Mouse (Mus musculus) hindbrain, embryonic 15.5 days (tissue): ENCODE measurements around the gene Pou2f3. TPM values are rescaled to one million over a fixed set of nuclear protein-coding genes. Genes with fewer than 3 reads are reported as not detected.
A peak's percentile ranks its signal among the peaks of the same experiment; 100 is the strongest.
"Not testable (repeated sequence)": the region's sequence is repeated elsewhere in the genome, so short reads cannot be mapped to it uniquely, and the experiment has no call there.

Experiments used
- ATAC-seq: fragments of 200-750 bp; cut with Nextera tagmentation; 2 replicates; pipeline ENCODE4 v1.8.0; 2017; ENCODE audit warnings: low read depth, moderate number of reproducible peaks, moderate TSS enrichment; ENCODE audit not compliant: low FRiP score
- H3K27ac ChIP-seq: fragments of 300-500 bp; sonication (generic); replicated peaks from 2 replicates; pipeline ENCODE4 v1.5.1; 2015; ENCODE audit warnings: mild to moderate bottlenecking, inconsistent platforms
- H3K27me3 ChIP-seq: fragments of 300-500 bp; sonication (generic); 2 replicates; pipeline ENCODE4 v1.6.1; 2015; ENCODE audit warnings: control low read depth, inconsistent platforms
- H3K36me3 ChIP-seq: fragments of 300-500 bp; sonication (generic); 2 replicates; pipeline ENCODE4 v1.6.1; 2015; ENCODE audit warnings: control low read depth, inconsistent platforms
- H3K4me1 ChIP-seq: fragments of 300-500 bp; sonication (generic); replicated peaks from 2 replicates; pipeline ENCODE4 v1.6.1; 2015; ENCODE audit warnings: control low read depth, inconsistent platforms
- H3K4me2 ChIP-seq: fragments of 300-500 bp; sonication (generic); 2 replicates; pipeline ENCODE4 v1.6.1; 2015; ENCODE audit warnings: moderate library complexity, mild to moderate bottlenecking, inconsistent platforms
- H3K4me3 ChIP-seq: fragments of 300-500 bp; sonication (generic); 2 replicates; pipeline ENCODE4 v1.5.1; 2015; ENCODE audit warnings: mild to moderate bottlenecking, inconsistent platforms
- H3K9ac ChIP-seq: fragments of 300-500 bp; sonication (generic); 2 replicates; pipeline ENCODE4 v1.6.1; 2015; ENCODE audit warnings: inconsistent platforms
- H3K9me3 ChIP-seq: fragments of 300-500 bp; sonication (generic); 2 replicates; pipeline ENCODE4 v1.6.1; 2016; ENCODE audit warnings: control low read depth, inconsistent platforms
- WGBS: fragments of 180-500 bp; shearing (Covaris S2); methylation state at CpG from one replicate; pipeline ENCODE4 v1.1.7; 2015; 5-methylcytosine and 5-hydroxymethylcytosine counted together
- polyA plus RNA-seq: library from polyadenylated mRNA; unstranded; fragments of >200 nt; fragmentation: Nextera tagmentation; extraction: Ambion mirVana; gene quantifications from 2 replicates; pipeline ENCODE4 v1.2.1, GENCODE M21; 2015

Pou2f3 gene
- polyA plus RNA-seq, 1 experiment from 2014 or later, result 0.05 TPM

DNA sequence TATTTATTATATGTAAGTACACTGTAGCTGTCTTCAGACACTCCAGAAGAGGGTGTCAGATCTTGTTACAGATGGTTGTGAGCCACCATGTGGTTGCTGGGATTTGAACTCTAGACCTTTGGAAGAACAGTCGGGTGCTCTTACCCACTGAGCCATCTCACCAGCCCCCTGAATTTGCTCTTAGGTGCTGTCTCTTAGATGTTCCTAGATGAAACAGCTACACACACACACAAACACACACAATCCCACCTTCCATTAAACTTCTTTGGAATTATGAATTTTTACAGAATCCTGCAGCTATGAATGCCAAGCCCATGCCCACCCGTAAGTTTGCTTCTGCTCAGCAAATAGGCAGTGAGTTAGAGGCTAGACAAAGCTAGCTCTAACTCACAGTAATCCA, 88.2 kb downstream of the Pou2f3 start:
- not testable (repeated sequence) for H3K4me2 ChIP-seq, H3K27me3 ChIP-seq, H3K27ac ChIP-seq, H3K36me3 ChIP-seq, H3K4me3 ChIP-seq, H3K9me3 ChIP-seq, H3K4me1 ChIP-seq, ATAC-seq, H3K9ac ChIP-seq
- WGBS, result 93% methylated on average over 2 of the region's 2 CpGs

DNA sequence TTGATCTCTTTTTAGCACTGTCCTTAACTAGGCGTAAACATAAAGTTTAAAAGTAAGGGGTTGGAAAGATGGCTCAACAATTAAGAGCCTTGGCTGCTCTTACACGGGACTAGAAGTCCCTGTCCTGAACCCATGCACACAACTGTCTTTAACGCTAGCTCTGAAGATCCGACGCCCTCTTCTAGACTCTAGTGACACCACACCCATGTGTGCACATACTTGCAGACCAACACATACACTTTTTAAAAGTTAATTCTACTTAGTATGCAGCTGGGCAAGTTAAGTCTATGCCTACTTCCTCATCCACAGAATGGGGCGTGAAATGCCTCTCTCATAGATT, 93.2 kb downstream of the Pou2f3 start:
- Histone ChIP-seq H3K9ac (no peak overlapping the region), H3K4me2 (peak overlapping the region; percentile 67), H3K4me3 (peak overlapping the region; percentile 74; the same call in 1 of the 2 replicates), H3K4me1 (peaks cover 20% of the 10 kb centered on the region), H3K36me3 (no peaks in the 10 kb centered on the region; the same call in 1 of the 2 replicates), H3K27me3 (no peaks in the 10 kb centered on the region), H3K9me3 (no peaks in the 10 kb centered on the region), H3K27ac (0 out of 2 replicates have a peak overlapping the region, but pooled peaks have one; percentile 51)
- no peak for ATAC-seq
- 91% methylated on average over 6 of the region's 6 CpGs for WGBS

DNA sequence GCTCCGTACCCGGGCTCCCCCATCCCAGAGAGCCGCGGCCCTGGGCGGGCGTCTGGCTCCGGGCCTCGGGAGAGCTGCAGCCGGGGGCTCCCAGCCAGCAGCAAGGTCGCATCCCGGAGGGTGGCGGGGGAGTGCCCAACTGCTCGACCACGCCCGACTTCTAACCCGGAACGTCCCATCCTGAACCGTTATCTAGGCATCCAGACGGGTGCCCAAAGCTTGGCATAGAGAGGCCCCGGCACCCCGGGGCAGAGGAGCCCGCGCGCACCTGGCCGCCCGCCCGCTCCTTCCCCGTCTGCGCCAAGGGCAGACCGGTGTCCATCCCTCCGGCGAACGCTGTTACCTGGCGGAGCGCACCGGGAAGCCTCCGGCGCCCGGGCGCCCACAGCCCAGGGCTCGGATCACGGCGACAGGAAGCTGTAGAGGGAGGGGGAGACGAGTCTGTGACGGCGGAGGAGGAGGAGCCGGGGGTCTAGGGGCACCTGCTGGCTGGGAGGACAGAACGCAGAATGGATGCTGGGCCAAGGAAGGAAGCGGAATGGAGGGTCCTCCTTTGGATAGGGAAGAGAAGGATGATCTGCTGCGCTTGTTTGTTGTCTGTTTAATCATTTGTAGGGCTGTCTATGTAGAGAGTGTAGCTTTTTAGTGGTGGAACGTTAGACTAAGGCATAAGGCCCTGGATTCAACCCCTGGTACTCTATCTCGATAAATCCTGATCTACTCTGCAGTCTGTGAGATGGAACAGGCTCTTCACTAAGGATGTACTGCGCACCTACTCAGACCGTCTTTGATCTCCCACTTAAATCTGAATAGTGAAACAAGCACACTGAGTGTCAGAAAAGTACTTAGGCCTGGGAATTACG, 93.8 kb downstream of the Pou2f3 start, which contains the start of gene Tmem136:
Gene Tmem136 (minus strand): TSS at position 437 of the 863 bp plus-strand sequence.
- Histone ChIP-seq H3K9me3 (no peaks in the 10 kb centered on the region), H3K27me3 (no peaks in the 10 kb centered on the region), H3K27ac (peak within 1 kb of the TSS; percentile 51), H3K4me3 (peak within 1 kb of the TSS; percentile 74), H3K36me3 (peaks cover 4% of the 10 kb centered on the region; the same call in 1 of the 2 replicates), H3K9ac (peak within 1 kb of the TSS; percentile 83), H3K4me1 (peaks cover 20% of the 10 kb centered on the region), H3K4me2 (peak within 1 kb of the TSS; percentile 67)
- ATAC-seq, result peak; percentile 97
- WGBS, result 3% methylated on average over 55 of the region's 55 CpGs

DNA sequence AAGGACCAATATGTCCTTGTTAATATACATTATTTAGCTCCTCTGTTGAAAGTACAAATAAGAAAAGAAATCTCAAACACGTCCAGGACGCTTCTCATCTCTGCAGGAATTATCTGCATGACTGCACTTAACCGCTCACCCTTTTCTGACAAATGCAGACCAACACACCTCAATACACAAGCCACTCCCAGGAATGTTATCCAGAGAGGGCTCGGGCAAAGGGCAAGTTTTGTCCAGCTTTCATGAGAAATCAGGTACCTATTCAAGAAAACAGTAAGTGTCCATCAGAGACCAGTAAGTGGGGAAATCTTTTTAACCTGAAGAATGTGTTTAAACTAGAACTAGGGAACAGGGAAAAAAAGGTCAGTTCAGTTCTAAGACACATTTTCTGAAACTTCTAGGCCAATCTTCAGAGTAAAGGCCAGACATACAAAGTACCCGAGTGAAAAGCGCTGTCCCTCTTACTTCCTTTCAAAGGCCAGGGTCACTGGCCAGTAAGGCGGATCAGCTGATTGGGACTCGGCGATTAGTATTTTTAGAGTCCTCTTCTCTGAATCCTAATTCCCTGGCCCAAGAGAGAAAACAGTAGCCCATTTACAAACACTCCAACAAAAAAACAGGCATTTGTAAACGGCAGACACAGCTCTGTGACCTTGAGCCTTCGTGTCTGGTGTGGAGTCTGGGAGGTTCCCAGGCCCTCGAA, 94.6 kb downstream of the Pou2f3 start:
- Histone ChIP-seq H3K9ac (peak overlapping the region; percentile 83), H3K27ac (peak overlapping the region; percentile 51), H3K4me1 (peaks cover 20% of the 10 kb centered on the region), H3K9me3 (no peaks in the 10 kb centered on the region), H3K27me3 (no peaks in the 10 kb centered on the region), H3K4me3 (peak overlapping the region; percentile 74), H3K4me2 (peak overlapping the region; percentile 67), H3K36me3 (peaks cover 6% of the 10 kb centered on the region; the same call in 1 of the 2 replicates)
- no peak for ATAC-seq
- 14% methylated on average over 12 of the region's 12 CpGs for WGBS

DNA sequence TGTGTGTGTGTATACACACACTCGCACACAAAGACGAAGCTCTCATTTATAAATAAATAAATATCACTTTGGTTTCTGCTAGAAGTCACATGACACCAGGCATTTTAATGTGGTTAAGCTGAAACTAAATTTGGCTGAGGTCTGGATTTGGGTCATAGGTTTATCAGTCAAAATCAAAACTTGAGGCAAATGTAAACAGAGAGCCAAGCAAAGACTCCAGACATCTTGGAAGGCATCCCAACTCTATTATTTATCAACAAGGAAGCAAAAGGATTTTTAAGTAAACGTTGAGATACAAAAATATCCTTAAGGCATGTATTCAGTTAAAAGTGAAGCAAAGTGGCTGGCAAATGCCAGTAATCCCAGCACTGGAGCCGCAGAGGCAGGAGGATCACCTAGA, 95.3 kb downstream of the Pou2f3 start:
- Histone ChIP-seq H3K4me2 (peak overlapping the region; percentile 67; the same call in 1 of the 2 replicates), H3K27me3 (no peaks in the 10 kb centered on the region), H3K4me3 (no peak overlapping the region), H3K9me3 (no peaks in the 10 kb centered on the region), H3K4me1 (peaks cover 20% of the 10 kb centered on the region), H3K27ac (no peak overlapping the region), H3K36me3 (peaks cover 12% of the 10 kb centered on the region; the same call in 1 of the 2 replicates), H3K9ac (no peak overlapping the region)
- WGBS, result 91% methylated on average over 4 of the region's 4 CpGs
- ATAC-seq, result no peak

- no peak overlapping the region for H3K4me3 ChIP-seq
- H3K9me3 ChIP-seq, result no peaks in the 10 kb centered on the region
- 85% methylated on average over 8 of the region's 8 CpGs for WGBS
- no peaks in the 10 kb centered on the region for H3K27me3 ChIP-seq
- ATAC-seq, result no peak
- H3K4me2 ChIP-seq, result no peak overlapping the region
- H3K27ac ChIP-seq, result no peak overlapping the region
- H3K36me3 ChIP-seq, result peaks cover 12% of the 10 kb centered on the region
- H3K4me1 ChIP-seq, result peaks cover 20% of the 10 kb centered on the region
- H3K9ac ChIP-seq, result no peak overlapping the region
Observed at GRCm38 (mm10) chr9:43110286-43110980, 99.7 kb downstream of the Pou2f3 start.

DNA sequence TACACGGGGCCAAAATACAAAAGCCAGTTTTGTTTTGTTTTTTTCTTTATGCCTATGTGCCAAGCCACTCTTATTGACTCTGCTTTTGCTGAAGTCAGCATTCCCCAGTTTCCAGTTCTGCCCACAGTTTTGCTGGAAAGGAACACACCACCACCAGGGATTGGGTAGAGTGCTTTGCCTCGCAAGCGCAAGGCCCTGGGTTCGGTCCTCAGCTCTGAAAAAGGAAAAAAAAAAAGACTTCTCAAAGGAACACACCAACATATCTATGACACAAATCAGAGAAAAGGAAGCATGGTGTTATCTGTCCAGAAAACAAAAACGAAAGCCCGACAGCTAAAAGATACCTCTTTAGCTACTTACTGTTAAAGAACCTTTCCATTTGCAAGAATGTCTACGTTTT, 101.0 kb downstream of the Pou2f3 start:
- Histone ChIP-seq H3K9me3 (no peaks in the 10 kb centered on the region), H3K36me3 (peaks cover 12% of the 10 kb centered on the region), H3K27me3 (no peaks in the 10 kb centered on the region), H3K4me3 (no peak overlapping the region), H3K4me1 (peaks cover 19% of the 10 kb centered on the region), H3K27ac (no peak overlapping the region), H3K9ac (no peak overlapping the region), H3K4me2 (no peak overlapping the region)
- no peak for ATAC-seq
- 91% methylated on average over 7 of the region's 7 CpGs for WGBS

- H3K27me3 ChIP-seq, result no peaks in the 10 kb centered on the region
- peaks cover 23% of the 10 kb centered on the region for H3K4me1 ChIP-seq
- H3K9me3 ChIP-seq, result no peaks in the 10 kb centered on the region
- ATAC-seq, result no peak
- no peak overlapping the region for H3K27ac ChIP-seq
- no peak overlapping the region for H3K4me3 ChIP-seq
- no peak overlapping the region for H3K4me2 ChIP-seq
- peaks cover 12% of the 10 kb centered on the region for H3K36me3 ChIP-seq
- 92% methylated on average over 3 of the region's 3 CpGs for WGBS
- no peak overlapping the region for H3K9ac ChIP-seq
Observed at GRCm38 (mm10) chr9:43108721-43109120, 101.4 kb downstream of the Pou2f3 start.

- Histone ChIP-seq H3K9me3 (no peaks in the 10 kb centered on the region), H3K4me2 (no peak overlapping the region), H3K4me1 (peaks cover 29% of the 10 kb centered on the region), H3K4me3 (no peak overlapping the region), H3K27ac (no peak overlapping the region), H3K9ac (no peak overlapping the region), H3K27me3 (no peaks in the 10 kb centered on the region), H3K36me3 (peaks cover 12% of the 10 kb centered on the region)
- 91% methylated on average over 1 of the region's 1 CpGs for WGBS
- no peak for ATAC-seq
Observed at GRCm38 (mm10) chr9:43108081-43108480, 102.1 kb downstream of the Pou2f3 start.

- H3K27me3 ChIP-seq, result no peaks in the 10 kb centered on the region
- WGBS, result 58% methylated on average over 5 of the region's 5 CpGs
- H3K4me3 ChIP-seq, result no peak overlapping the region
- no peak overlapping the region for H3K4me2 ChIP-seq
- no peaks in the 10 kb centered on the region for H3K9me3 ChIP-seq
- no peak for ATAC-seq
- H3K27ac ChIP-seq, result no peak overlapping the region
- no peak overlapping the region for H3K9ac ChIP-seq
- H3K4me1 ChIP-seq, result peaks cover 35% of the 10 kb centered on the region
- H3K36me3 ChIP-seq, result peaks cover 12% of the 10 kb centered on the region
Observed at GRCm38 (mm10) chr9:43107555-43107954, 102.6 kb downstream of the Pou2f3 start.

DNA sequence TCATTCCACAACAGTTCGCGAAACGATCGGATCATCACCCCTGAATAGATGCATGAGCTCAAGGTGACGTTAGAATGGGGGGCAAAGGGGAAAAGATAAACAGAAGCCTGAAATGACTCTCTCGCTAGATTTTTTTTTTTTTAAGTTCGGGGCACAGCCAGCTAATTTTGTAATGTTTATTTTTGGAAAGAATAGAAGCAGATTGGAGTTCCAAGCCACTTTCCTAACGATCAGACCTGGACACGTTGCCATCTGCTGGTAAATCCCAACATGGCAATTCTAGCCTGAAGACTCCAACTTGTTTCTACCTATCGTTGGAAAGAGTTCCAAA, 103.0 kb downstream of the Pou2f3 start, which contains the start of gene Arhgef12:
Gene Arhgef12 (minus strand): TSS at position 53 of the 331 bp plus-strand sequence.
- Histone ChIP-seq H3K9me3 (no peaks in the 10 kb centered on the region), H3K4me3 (peak within 1 kb of the TSS; percentile 94), H3K9ac (peak within 1 kb of the TSS; percentile 89), H3K4me1 (peaks cover 39% of the 10 kb centered on the region), H3K27me3 (no peaks in the 10 kb centered on the region), H3K36me3 (peaks cover 12% of the 10 kb centered on the region), H3K4me2 (peak within 1 kb of the TSS; percentile 83), H3K27ac (peak within 1 kb of the TSS; percentile 90)
- 32% methylated on average over 10 of the region's 10 CpGs for WGBS
- no peak for ATAC-seq
